In genomic region chr6:124480295-124480694, GRCm38 (mm10) we compare ENCODE assay signal across 8 mouse cellular contexts. TPM values are rescaled to one million over a fixed set of nuclear protein-coding genes. Genes with fewer than 3 reads are reported as not detected.
DNase-seq lines count a peak whose midpoint lies in the region; ATAC-seq and TF ChIP-seq lines count a peak whose summit lies in the region.

No protein-coding gene starts in this region.

- peaks cover 4% of the 10 kb centered on the region; the same call in 1 of the 2 replicates for H3K79me2 ChIP-seq in CH12.LX (replicated peaks; ENCODE audit: control insufficient read depth, extremely low read depth, insufficient read depth, poor library complexity, severe bottlenecking)

- H3K4me3 ChIP-seq in intestine, postnatal 0 days (ENCODE audit: low read depth, low read length), result no peak overlapping the region
- no peak overlapping the region for H3K4me3 ChIP-seq in intestine, embryonic 15.5 days (replicated peaks)
- H3K4me3 ChIP-seq in CH12.LX (replicated peaks in 1 of 3; ENCODE audit: low read depth in 2 of 3, low read length in 2 of 3, poor library complexity in 1 of 3), result no peak overlapping the region
- no peak overlapping the region for H3K4me3 ChIP-seq in hindbrain, embryonic 14.5 days (replicated peaks; ENCODE audit: low read length)
- H3K4me3 ChIP-seq in forebrain, embryonic 13.5 days, result no peak overlapping the region

- peaks cover 6% of the 10 kb centered on the region for H3K4me1 ChIP-seq in intestine, postnatal 0 days (replicated peaks; ENCODE audit: control insufficient read depth, insufficient read depth, low read length)
- peaks cover 12% of the 10 kb centered on the region for H3K4me1 ChIP-seq in intestine, embryonic 15.5 days (replicated peaks)
- H3K4me1 ChIP-seq in CH12.LX (ENCODE audit: control insufficient read depth in 1 of 2, insufficient read depth in 2 of 2), result peaks cover 15 to 41% of the 10 kb centered on the region in 2 experiments
- no peaks in the 10 kb centered on the region for H3K4me1 ChIP-seq in hindbrain, embryonic 14.5 days (replicated peaks; ENCODE audit: control insufficient read depth, insufficient read depth, low read length)
- H3K4me1 ChIP-seq in forebrain, embryonic 13.5 days, result no peaks in the 10 kb centered on the region

- H3K27ac ChIP-seq in intestine, postnatal 0 days (ENCODE audit: low read depth, low read length), result no peak overlapping the region
- no peak overlapping the region for H3K27ac ChIP-seq in intestine, embryonic 15.5 days
- H3K27ac ChIP-seq in CH12.LX (ENCODE audit: insufficient read depth, low read depth), result no peak overlapping the region
- no peak overlapping the region for H3K27ac ChIP-seq in hindbrain, embryonic 14.5 days
- H3K27ac ChIP-seq in forebrain, embryonic 13.5 days, result no peak overlapping the region

- H3K27me3 ChIP-seq in intestine, postnatal 0 days (replicated peaks; ENCODE audit: control insufficient read depth, insufficient read depth, low read length), result no peaks in the 10 kb centered on the region
- no peaks in the 10 kb centered on the region for H3K27me3 ChIP-seq in intestine, embryonic 15.5 days (replicated peaks)
- H3K27me3 ChIP-seq in CH12.LX (replicated peaks), result peaks cover 13% of the 10 kb centered on the region
- no peaks in the 10 kb centered on the region for H3K27me3 ChIP-seq in hindbrain, embryonic 14.5 days (ENCODE audit: control insufficient read depth, insufficient read depth, low read length)
- H3K27me3 ChIP-seq in forebrain, embryonic 13.5 days, result no peaks in the 10 kb centered on the region

- in situ Hi-C loops in CH12.LX (cut with MboI; ENCODE audit: low pct_ligation_motif_present, low pct_unique_long_range_greater_than_20kb, low sequenced_read_pairs), result no loop called here

- TF ChIP-seq POLR2A in CH12.LX (IDR thresholded peaks at IDR 0.05; ENCODE audit: low read depth, low read length), result no peak

- peak; percentile 77 for TF ChIP-seq CTCF in intestine, postnatal 0 days (IDR thresholded peaks at IDR 0.05; ENCODE audit: low read depth)
- TF ChIP-seq CTCF in CH12.LX (conservative IDR thresholded peaks at IDR 0.05 in 1 of 2, IDR thresholded peaks at IDR 0.05 in 1 of 2; ENCODE audit: low read depth in 2 of 2, low read length in 2 of 2), result peak; percentile 77 to 81

- DNase-seq in 3T3-L1 (ENCODE audit: low read depth, low spot score), result peak; percentile 81
- peak; percentile 69 for DNase-seq in CH12.LX (ENCODE audit: extremely low read depth)
- DNase-seq in hindbrain, embryonic 14.5 days (ENCODE audit: low spot score), result peak; percentile 54
- no peak for DNase-seq in right cerebral cortex, postnatal 25 days
- DNase-seq in yolk sac, embryonic 10.5 days (ENCODE audit: low spot score), result no peak

- TF ChIP-seq EP300 in CH12.LX (IDR thresholded peaks at IDR 0.05; ENCODE audit: low read length), result no peak

- H3K4me2 ChIP-seq in intestine, postnatal 0 days (replicated peaks; ENCODE audit: low read depth), result no peak overlapping the region
- H3K4me2 ChIP-seq in intestine, embryonic 15.5 days (replicated peaks), result no peak overlapping the region
- H3K4me2 ChIP-seq in CH12.LX (ENCODE audit: insufficient read depth, low read depth, poor library complexity, severe bottlenecking), result no peak overlapping the region
- H3K4me2 ChIP-seq in hindbrain, embryonic 14.5 days (replicated peaks), result no peak overlapping the region
- H3K4me2 ChIP-seq in forebrain, embryonic 13.5 days, result no peak overlapping the region

- dilution Hi-C loops in CH12.LX (cut with MboI; ENCODE audit: extremely low pct_ligation_motif_present, extremely low pct_unique_long_range_greater_than_20kb, low sequenced_read_pairs), result no loop called here

- TF ChIP-seq RAD21 in CH12.LX (IDR thresholded peaks at IDR 0.05; ENCODE audit: low read depth, low read length), result no peak; the same call in 1 of the 2 replicates

- WGBS in intestine, postnatal 0 days, result 58% methylated on average over 4 of the region's 4 CpGs
- 65% methylated on average over 4 of the region's 4 CpGs for WGBS in intestine, embryonic 15.5 days
- WGBS in hindbrain, embryonic 14.5 days, result 53% methylated on average over 4 of the region's 4 CpGs
- WGBS in forebrain, embryonic 13.5 days, result 56% methylated on average over 4 of the region's 4 CpGs

- no peak overlapping the region for H3K9ac ChIP-seq in intestine, postnatal 0 days (ENCODE audit: low read depth, low read length)
- H3K9ac ChIP-seq in intestine, embryonic 15.5 days, result no peak overlapping the region
- no peak overlapping the region for H3K9ac ChIP-seq in CH12.LX (ENCODE audit: insufficient read depth, low read depth)
- H3K9ac ChIP-seq in hindbrain, embryonic 14.5 days, result no peak overlapping the region
- no peak overlapping the region for H3K9ac ChIP-seq in forebrain, embryonic 13.5 days

- ATAC-seq in intestine, postnatal 0 days, result no peak
- no peak for ATAC-seq in intestine, embryonic 15.5 days
- ATAC-seq in hindbrain, embryonic 14.5 days (ENCODE audit: low FRiP score), result no peak; the same call in 1 of the 2 replicates
- ATAC-seq in forebrain, embryonic 13.5 days, result no peak

- H3K36me3 ChIP-seq in intestine, postnatal 0 days (ENCODE audit: control insufficient read depth, insufficient read depth), result no peaks in the 10 kb centered on the region
- no peaks in the 10 kb centered on the region for H3K36me3 ChIP-seq in intestine, embryonic 15.5 days
- H3K36me3 ChIP-seq in CH12.LX (replicated peaks in 1 of 2; ENCODE audit: control insufficient read depth in 1 of 2, insufficient read depth in 1 of 2, low read length in 1 of 2), result no peaks in the 10 kb centered on the region
- no peaks in the 10 kb centered on the region for H3K36me3 ChIP-seq in hindbrain, embryonic 14.5 days (replicated peaks; ENCODE audit: control insufficient read depth, insufficient read depth)
- no peaks in the 10 kb centered on the region for H3K36me3 ChIP-seq in forebrain, embryonic 13.5 days (ENCODE audit: poor library complexity, severe bottlenecking)

- no peaks in the 10 kb centered on the region for H3K9me3 ChIP-seq in intestine, postnatal 0 days (ENCODE audit: control insufficient read depth)
- no peaks in the 10 kb centered on the region for H3K9me3 ChIP-seq in intestine, embryonic 15.5 days
- no peaks in the 10 kb centered on the region for H3K9me3 ChIP-seq in CH12.LX (replicated peaks; ENCODE audit: low read length)
- no peaks in the 10 kb centered on the region for H3K9me3 ChIP-seq in hindbrain, embryonic 14.5 days (ENCODE audit: control insufficient read depth, low read length)
- no peaks in the 10 kb centered on the region for H3K9me3 ChIP-seq in forebrain, embryonic 13.5 days (replicated peaks)

TF ChIP-seq in CH12.LX, 34 proteins besides CTCF, POLR2A, EP300 and RAD21:
- TF ChIP-seq NELFE (IDR thresholded peaks at IDR 0.05; ENCODE audit: low read depth, low read length) (no peak), ZKSCAN1 (IDR thresholded peaks at IDR 0.05; ENCODE audit: borderline replicate concordance, low read depth, low read length) (no peak), SMC3 (IDR thresholded peaks at IDR 0.05; ENCODE audit: low read depth, low read length) (peak; percentile 37), USF2 (conservative IDR thresholded peaks at IDR 0.05; ENCODE audit: low read depth, low read length) (no peak), ZNF384 (IDR thresholded peaks at IDR 0.05; ENCODE audit: low read depth, low read length) (peak; percentile 99), MXI1 (IDR thresholded peaks at IDR 0.05; ENCODE audit: low read depth, low read length) (no peak), TBP (conservative IDR thresholded peaks at IDR 0.05; ENCODE audit: low read depth, low read length) (no peak), CHD2 (IDR thresholded peaks at IDR 0.05; ENCODE audit: low read length) (no peak; the same call in 1 of the 2 replicates), MAZ (IDR thresholded peaks at IDR 0.05; ENCODE audit: low read depth, low read length) (peak; percentile 83)

RNA-seq across cellular contexts. Expression of gene C1rl, which starts 12.6 kb away (rescaled TPM):
- polyA plus RNA-seq in intestine, postnatal 0 days (2015; fragmentation: Nextera tagmentation; extraction: Ambion mirVana), result 1.9 TPM in 2 replicates
- 2.3 and 2.5 TPM in 2 replicates for polyA plus RNA-seq in intestine, embryonic 15.5 days (2015; fragmentation: Nextera tagmentation; extraction: Ambion mirVana)
- total RNA-seq in CH12.LX (2012; rRNA removed) (0.38 and 0.59 TPM in 2 replicates), CH12.LX (2014; rRNA removed) (1.0 and 1.2 TPM in 2 replicates)
- 2.1 and 2.4 TPM in 2 replicates for polyA plus RNA-seq in CH12.LX (2012; ENCODE audit: insufficient read length, low read depth)
- 0.31 and 0.46 TPM in 2 replicates for polyA plus RNA-seq in hindbrain, embryonic 14.5 days (2014; fragmentation: Nextera tagmentation; extraction: Ambion mirVana)
- 0.08 and 0.09 TPM in 2 replicates for polyA plus RNA-seq in forebrain, embryonic 13.5 days (2015; fragmentation: Nextera tagmentation; extraction: Ambion mirVana)

RNA-seq across cellular contexts. Expression of gene Clstn3, which starts 15.7 kb away (rescaled TPM):
- polyA plus RNA-seq in intestine, postnatal 0 days (2015; fragmentation: Nextera tagmentation; extraction: Ambion mirVana), result 2.7 and 3.4 TPM in 2 replicates
- 4.7 and 5.4 TPM in 2 replicates for polyA plus RNA-seq in intestine, embryonic 15.5 days (2015; fragmentation: Nextera tagmentation; extraction: Ambion mirVana)
- total RNA-seq in CH12.LX (2012; rRNA removed), result 17.2 and 17.7 TPM in 2 replicates
- 20.4 and 21.4 TPM in 2 replicates for total RNA-seq in CH12.LX (2014; rRNA removed)
- polyA plus RNA-seq in CH12.LX (2012; ENCODE audit: insufficient read length, low read depth), result 126 and 130 TPM in 2 replicates
- 94.2 and 110 TPM in 2 replicates for polyA plus RNA-seq in hindbrain, embryonic 14.5 days (2014; fragmentation: Nextera tagmentation; extraction: Ambion mirVana)
- 29.2 and 38.0 TPM in 2 replicates for polyA plus RNA-seq in forebrain, embryonic 13.5 days (2015; fragmentation: Nextera tagmentation; extraction: Ambion mirVana)

RNA-seq across cellular contexts. Expression of gene C1ra, which starts 31.9 kb away (rescaled TPM):
- 6.9 and 7.5 TPM in 2 replicates for polyA plus RNA-seq in intestine, postnatal 0 days (2015; fragmentation: Nextera tagmentation; extraction: Ambion mirVana)
- 3.6 and 4.0 TPM in 2 replicates for polyA plus RNA-seq in intestine, embryonic 15.5 days (2015; fragmentation: Nextera tagmentation; extraction: Ambion mirVana)
- 8.4 and 9.9 TPM in 2 replicates for total RNA-seq in CH12.LX (2012; rRNA removed)
- total RNA-seq in CH12.LX (2014; rRNA removed), result 19.8 and 20.1 TPM in 2 replicates
- polyA plus RNA-seq in CH12.LX (2012; ENCODE audit: insufficient read length, low read depth), result 21.9 TPM in 2 replicates
- 0.20 and 0.26 TPM in 2 replicates for polyA plus RNA-seq in hindbrain, embryonic 14.5 days (2014; fragmentation: Nextera tagmentation; extraction: Ambion mirVana)
- polyA plus RNA-seq in forebrain, embryonic 13.5 days (2015; fragmentation: Nextera tagmentation; extraction: Ambion mirVana), result 0.09 and 0.12 TPM in 2 replicates

Comparison
In these comparisons a context has a peak if more than half of its experiments do, and no peak if none do; other contexts are left out.
1. DNase-seq: peak in 3T3-L1 (single experiment), CH12.LX (single experiment) and hindbrain, embryonic 14.5 days (single experiment); none in right cerebral cortex, postnatal 25 days (single experiment) and yolk sac, embryonic 10.5 days (single experiment).